Mouse (Mus musculus) mammary gland, adult 2 months (tissue): ENCODE results near the gene 4921524J17Rik. TPM values are rescaled to one million over a fixed set of nuclear protein-coding genes. Genes with fewer than 3 reads are reported as not detected.

Experiments used
- polyA plus RNA-seq: library from polyadenylated mRNA; depleted of rRNA; stranded (reverse); fragments of >200 nt; gene quantifications from 2 replicates; pipeline ENCODE4 v1.2.3, GENCODE M21; 2012; ENCODE audit warnings: low replicate concordance; rRNA removed

Gene 4921524J17Rik
- 1.7 and 4.2 TPM in 2 replicates for polyA plus RNA-seq

DNA sequence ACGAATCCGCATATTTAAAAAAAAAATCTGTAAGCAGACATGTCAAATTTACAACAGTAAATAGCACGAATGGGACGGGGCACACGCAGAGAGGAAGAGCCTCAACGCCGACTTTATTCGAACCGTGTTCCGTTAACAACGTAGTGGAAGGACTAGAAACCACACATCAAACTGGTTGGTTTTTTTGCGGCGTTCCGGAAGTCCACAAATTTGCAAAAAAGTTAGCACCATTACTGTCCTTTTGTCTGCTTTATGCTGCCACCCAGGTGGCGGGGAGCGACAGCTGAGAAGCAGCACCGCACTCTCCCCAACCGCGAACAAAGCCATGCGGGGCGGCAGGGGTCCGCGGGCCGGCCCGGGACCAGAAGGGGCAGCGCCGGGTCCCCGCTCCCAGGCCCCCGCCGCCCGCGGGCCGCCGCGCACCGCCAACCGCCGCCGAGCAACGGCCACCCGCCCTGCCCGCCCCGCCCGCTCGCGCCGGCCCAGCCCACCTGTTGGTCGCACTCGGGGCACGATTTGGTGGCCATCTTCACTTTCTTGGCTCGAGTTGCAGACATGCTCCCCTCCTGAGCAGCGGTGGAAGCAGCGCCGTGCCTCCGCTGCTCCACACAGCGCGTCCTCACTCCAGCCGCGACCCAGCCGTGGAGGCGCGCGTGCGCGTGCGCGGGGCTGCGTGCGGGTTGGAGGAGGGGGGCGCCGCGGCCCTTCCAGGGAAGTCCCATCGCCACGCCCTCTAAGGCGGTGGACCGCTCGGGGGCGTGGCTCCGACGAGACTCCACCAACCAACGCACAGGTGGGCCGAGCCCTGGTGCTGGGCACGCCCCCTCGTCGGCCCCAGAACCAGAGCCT lies at the start of gene 4921524J17Rik:
Gene 4921524J17Rik (minus strand): TSS at position 666 of the 849 bp plus-strand sequence.

DNA sequence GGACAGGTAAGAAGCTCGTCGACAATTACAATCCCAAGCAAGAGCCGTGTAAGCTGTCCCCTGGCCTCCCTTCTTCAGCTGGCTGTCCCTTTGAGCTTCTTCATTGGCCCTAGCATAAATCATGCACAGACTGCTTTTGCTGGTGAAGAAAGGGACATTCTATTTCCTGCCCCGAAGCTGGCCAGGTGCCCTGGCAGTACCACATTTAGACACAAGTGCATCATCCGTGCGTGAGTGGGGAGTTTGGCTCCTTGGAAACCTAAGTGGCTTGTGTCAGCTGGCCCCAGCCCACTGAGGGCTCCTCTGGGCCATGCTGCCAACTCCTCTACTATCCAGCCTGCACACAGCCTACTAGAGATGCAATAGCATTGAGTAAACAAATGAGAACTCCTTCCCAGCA lies 46.4 kb downstream of the 4921524J17Rik start, which contains the start of gene Mylk3:
Gene Mylk3 (minus strand): TSS at position 141 of the 400 bp plus-strand sequence.

Other genes starting within 250 kb of the 4921524J17Rik start
- gene Olfr371, start 206.8 kb downstream of the 4921524J17Rik start, polyA plus RNA-seq, result not detected in 2 replicates
- gene Orc6, start 133.2 kb downstream of the 4921524J17Rik start, polyA plus RNA-seq, result 8.7 and 12.0 TPM in 2 replicates
- gene Vps35, start 133.0 kb downstream of the 4921524J17Rik start, polyA plus RNA-seq, result 8.6 and 25.0 TPM in 2 replicates
- 0.12 and 0.27 TPM in 2 replicates for gene Mylk3, start 46.5 kb downstream of the 4921524J17Rik start, polyA plus RNA-seq
- 63.5 and 133 TPM in 2 replicates for gene Gpt2, start 59.7 kb upstream of the 4921524J17Rik start, polyA plus RNA-seq
- gene Dnaja2, start 122.5 kb upstream of the 4921524J17Rik start, polyA plus RNA-seq, result 3.8 and 8.9 TPM in 2 replicates